Mouse (Mus musculus) embryonic facial prominence, embryonic 12.5 days (tissue): ENCODE data around the gene Aff3. TPM values are rescaled to one million over a fixed set of nuclear protein-coding genes. Genes with fewer than 3 reads are reported as not detected.
A peak's percentile ranks its signal among the peaks of the same experiment; 100 is the strongest.

Experiments
- ATAC-seq: fragments of 200-750 bp; cut with Nextera tagmentation; 2 replicates; pipeline ENCODE4 v1.8.0; 2017; ENCODE audit not compliant: insufficient number of reproducible peaks, insufficient read depth, low FRiP score, low TSS enrichment
- H3K27ac ChIP-seq: fragments of 300-500 bp; sonication (generic); 2 replicates; pipeline ENCODE4 v1.5.1; 2016; ENCODE audit warnings: mild to moderate bottlenecking
- H3K27me3 ChIP-seq: fragments of 300-500 bp; sonication (generic); 2 replicates; pipeline ENCODE4 v1.6.1; 2016; ENCODE audit warnings: mild to moderate bottlenecking, moderate library complexity
- H3K36me3 ChIP-seq: fragments of 300-500 bp; sonication (generic); 2 replicates; pipeline ENCODE4 v1.6.1; 2016; ENCODE audit warnings: mild to moderate bottlenecking
- H3K4me1 ChIP-seq: fragments of 300-500 bp; sonication (generic); 2 replicates; pipeline ENCODE4 v1.6.1; 2016
- H3K4me2 ChIP-seq: fragments of 300-500 bp; sonication (generic); replicated peaks from 2 replicates; pipeline ENCODE4 v1.6.1; 2016; ENCODE audit warnings: mild to moderate bottlenecking, moderate library complexity
- H3K4me3 ChIP-seq: fragments of 300-500 bp; sonication (generic); 2 replicates; pipeline ENCODE4 v1.5.1; 2016; ENCODE audit warnings: mild to moderate bottlenecking
- H3K9ac ChIP-seq: fragments of 300-500 bp; sonication (generic); 2 replicates; pipeline ENCODE4 v1.6.1; 2016; ENCODE audit warnings: mild to moderate bottlenecking, moderate library complexity
- H3K9me3 ChIP-seq: fragments of 300-500 bp; sonication (generic); 2 replicates; pipeline ENCODE4 v1.6.1; 2016; ENCODE audit warnings: mild to moderate bottlenecking, moderate library complexity
- WGBS: fragments of 180-500 bp; shearing (Covaris S2); methylation state at CpG from one replicate; pipeline ENCODE4 v1.1.7; 2016; 5-methylcytosine and 5-hydroxymethylcytosine counted together
- polyA plus RNA-seq: library from polyadenylated mRNA; unstranded; fragments of >200 nt; fragmentation: Nextera tagmentation; extraction: Ambion mirVana; gene quantifications from 2 replicates; pipeline ENCODE4 v1.2.1, GENCODE M21; 2016

Gene Aff3
- polyA plus RNA-seq, 1 experiment from 2014 or later: 32.9 TPM

DNA sequence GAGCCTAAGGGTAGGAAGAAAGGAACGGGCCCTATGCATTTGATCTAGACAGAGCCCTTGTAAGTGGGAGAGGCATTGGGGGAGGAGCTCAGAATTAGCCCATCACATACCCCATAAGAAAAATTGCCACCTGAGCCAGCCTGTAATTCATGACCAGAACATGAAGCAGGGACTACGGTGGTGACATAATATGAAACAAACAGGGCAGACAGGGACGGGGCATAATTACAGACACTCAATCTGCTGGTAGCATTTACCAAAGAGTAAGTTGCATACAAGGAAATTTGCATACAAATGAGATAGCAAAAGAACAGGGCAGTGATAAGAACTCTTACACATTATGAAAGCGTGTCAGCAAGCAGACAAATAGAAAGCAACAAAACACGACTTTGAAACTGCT lies 6.3 kb upstream of the Aff3 start:
- Histone ChIP-seq H3K27me3 (no peaks in the 10 kb centered on the region), H3K4me3 (no peak overlapping the region), H3K27ac (no peak overlapping the region), H3K4me2 (no peak overlapping the region), H3K36me3 (no peaks in the 10 kb centered on the region), H3K9me3 (no peaks in the 10 kb centered on the region), H3K9ac (no peak overlapping the region), H3K4me1 (no peaks in the 10 kb centered on the region)
- 62% methylated on average over 5 of the region's 5 CpGs for WGBS
- ATAC-seq: no peak

DNA sequence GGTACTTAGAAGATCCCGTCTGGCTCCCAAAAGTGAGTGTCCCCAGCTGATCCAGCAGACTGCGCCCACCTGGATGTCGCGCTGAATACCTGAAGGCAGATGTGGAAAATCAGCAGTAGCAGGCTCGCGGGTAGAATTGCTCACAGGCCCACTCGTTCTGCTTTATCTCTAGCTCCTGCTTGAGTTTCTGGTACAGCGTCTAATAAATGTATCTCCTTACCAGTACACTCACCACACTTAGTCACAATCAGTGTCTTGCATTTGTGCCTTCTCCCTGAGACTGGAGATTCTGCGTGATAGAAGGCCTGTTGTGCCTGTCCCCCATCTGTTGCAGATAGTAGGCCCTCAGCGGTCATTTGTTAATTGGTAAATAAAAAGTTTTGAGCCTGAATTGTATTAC lies 3.6 kb upstream of the Aff3 start:
- Histone ChIP-seq H3K4me3 (no peak overlapping the region), H3K9me3 (no peaks in the 10 kb centered on the region), H3K9ac (no peak overlapping the region), H3K36me3 (no peaks in the 10 kb centered on the region), H3K27me3 (no peaks in the 10 kb centered on the region), H3K4me1 (no peaks in the 10 kb centered on the region), H3K27ac (no peak overlapping the region), H3K4me2 (no peak overlapping the region)
- 83% methylated on average over 10 of the region's 10 CpGs for WGBS
- ATAC-seq: no peak

DNA sequence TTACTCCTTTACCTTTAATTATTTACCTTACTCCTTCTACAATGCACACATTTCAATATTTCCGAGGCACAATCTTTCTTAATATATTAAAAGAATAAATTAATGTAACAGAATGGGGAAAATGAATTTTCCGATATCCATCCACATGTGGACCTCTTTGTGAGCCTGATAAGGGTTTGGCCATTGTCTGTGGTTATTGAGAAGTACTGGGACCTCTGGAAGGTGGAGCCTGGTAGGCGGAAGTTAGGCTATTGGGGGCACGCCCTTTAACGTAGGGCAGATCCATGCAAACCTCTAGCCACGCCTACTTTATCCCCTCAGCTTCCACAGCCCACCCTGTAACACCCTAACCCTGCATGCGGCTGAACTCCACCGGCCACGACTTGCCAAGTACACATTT lies 3.1 kb upstream of the Aff3 start:
- Histone ChIP-seq H3K4me3 (no peak overlapping the region), H3K27ac (no peak overlapping the region), H3K9ac (no peak overlapping the region), H3K9me3 (no peaks in the 10 kb centered on the region), H3K36me3 (no peaks in the 10 kb centered on the region), H3K4me2 (no peak overlapping the region), H3K27me3 (no peaks in the 10 kb centered on the region), H3K4me1 (no peaks in the 10 kb centered on the region)
- no peak for ATAC-seq
- WGBS: 78% methylated on average over 9 of the region's 9 CpGs

DNA sequence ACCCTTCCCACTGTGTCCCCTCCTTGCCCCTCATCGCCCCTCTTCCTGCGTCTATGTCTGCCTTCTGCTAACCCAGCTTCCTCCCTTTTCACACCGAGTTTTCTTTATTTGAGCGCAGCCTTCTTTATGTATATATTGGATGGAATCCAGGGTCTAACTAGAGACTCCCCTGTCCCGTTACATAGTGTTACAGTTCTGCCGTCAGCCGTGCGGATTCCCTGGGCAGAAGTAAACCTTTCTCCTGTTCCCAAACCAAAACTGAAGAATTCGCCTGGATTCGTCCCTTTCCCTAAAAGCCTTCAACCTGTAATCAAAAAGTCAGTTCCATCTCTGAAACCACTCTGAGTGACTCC lies 2.0 kb upstream of the Aff3 start:
- no peak for ATAC-seq
- peak overlapping the region; percentile 57; the same call in 1 of the 2 replicates for H3K27ac ChIP-seq

DNA sequence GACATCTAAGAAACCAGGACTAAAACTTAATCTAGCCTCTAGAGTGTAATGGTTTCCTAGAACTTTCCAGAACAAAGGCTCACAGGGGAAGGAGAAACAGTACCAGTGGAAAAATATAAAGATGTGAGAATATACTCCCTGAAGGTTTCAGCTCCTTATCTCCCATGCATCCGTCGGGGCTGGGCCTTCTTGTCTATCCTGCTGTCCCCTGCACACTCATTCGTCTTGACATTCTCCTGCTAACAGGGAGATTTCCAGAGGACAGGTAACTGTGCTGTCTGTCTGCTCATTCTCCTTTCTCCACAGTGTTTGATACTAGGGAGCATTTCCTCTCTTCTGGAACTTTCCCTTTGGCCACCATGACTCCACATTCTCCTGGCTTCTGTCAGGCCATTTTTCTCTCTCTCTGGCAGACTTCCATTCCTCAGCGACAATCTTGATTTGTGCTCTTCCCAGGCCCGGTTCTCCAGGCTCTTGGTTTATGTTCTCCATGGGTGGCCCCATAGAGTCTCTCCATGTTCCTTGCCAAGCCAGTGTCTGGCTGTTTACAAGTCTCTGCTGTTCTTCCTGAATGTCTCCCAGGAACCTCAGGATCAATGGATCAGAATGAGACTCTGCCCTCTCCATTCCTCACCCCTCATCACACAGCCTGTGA lies 1.5 kb upstream of the Aff3 start:
- Histone ChIP-seq H3K9me3 (no peaks in the 10 kb centered on the region), H3K27ac (peak overlapping the region; percentile 57), H3K36me3 (no peaks in the 10 kb centered on the region), H3K4me1 (peaks cover 1% of the 10 kb centered on the region; the same call in 1 of the 2 replicates), H3K9ac (no peak overlapping the region), H3K4me2 (no peak overlapping the region), H3K4me3 (no peak overlapping the region), H3K27me3 (no peaks in the 10 kb centered on the region)
- no peak for ATAC-seq
- WGBS: 88% methylated on average over 5 of the region's 5 CpGs

More for the DNA sequence above, 2.0 kb upstream of the Aff3 start:
- Histone ChIP-seq H3K9me3 (no peaks in the 10 kb centered on the region), H3K9ac (no peak overlapping the region), H3K4me1 (no peaks in the 10 kb centered on the region), H3K4me2 (no peak overlapping the region), H3K27me3 (no peaks in the 10 kb centered on the region), H3K4me3 (no peak overlapping the region), H3K36me3 (no peaks in the 10 kb centered on the region)
- 77% methylated on average over 10 of the region's 10 CpGs for WGBS

DNA sequence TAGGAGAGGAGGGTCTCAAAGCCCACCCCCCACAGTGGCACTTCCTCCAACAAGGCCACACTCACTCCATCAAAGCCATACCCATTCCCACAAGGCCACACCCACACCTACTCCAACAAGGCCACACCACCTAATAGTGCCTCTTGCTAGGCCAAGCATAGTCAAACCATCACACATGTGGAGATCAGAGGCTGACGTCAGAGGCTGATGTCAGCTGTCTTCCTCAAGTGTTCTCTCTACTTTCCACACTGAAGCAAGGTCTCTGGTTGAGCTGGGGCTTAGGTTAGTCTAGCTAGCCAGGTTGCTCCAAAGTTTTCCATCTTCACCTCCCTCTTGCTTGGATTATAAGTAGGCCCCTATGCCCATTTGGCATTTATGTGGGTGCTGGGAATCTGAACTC lies 856 bp upstream of the Aff3 start:
- no peak for ATAC-seq
- H3K36me3 ChIP-seq: no peaks in the 10 kb centered on the region
- no peaks in the 10 kb centered on the region for H3K27me3 ChIP-seq
- no peak overlapping the region for H3K4me3 ChIP-seq
- H3K4me2 ChIP-seq: no peak overlapping the region
- H3K9me3 ChIP-seq: no peaks in the 10 kb centered on the region
- H3K27ac ChIP-seq: no peak overlapping the region
- H3K4me1 ChIP-seq: peaks cover 8% of the 10 kb centered on the region
- no peak overlapping the region for H3K9ac ChIP-seq
- 88% methylated on average over 1 of the region's 1 CpGs for WGBS

DNA sequence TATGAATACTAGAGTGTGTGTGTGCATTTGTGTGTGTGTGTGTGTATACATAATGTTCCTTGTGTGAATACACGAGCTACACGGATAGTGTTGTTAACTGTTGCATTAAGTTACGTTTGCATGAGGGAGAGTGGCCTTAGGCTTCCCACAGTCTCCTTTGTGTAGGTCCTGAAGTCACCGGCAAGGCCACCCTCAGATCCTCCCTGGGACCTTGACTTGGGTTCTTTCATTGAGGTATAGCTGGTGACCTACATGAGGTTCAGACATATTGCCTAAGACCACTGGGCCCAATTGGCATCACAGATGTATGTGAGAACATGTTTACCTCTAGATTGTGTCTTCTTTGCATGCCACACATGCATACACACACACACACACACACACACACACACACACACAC lies 494 bp downstream of the Aff3 start:
- Histone ChIP-seq H3K27me3 (no peaks in the 10 kb centered on the region), H3K4me2 (no peak overlapping the region), H3K4me1 (peaks cover 10% of the 10 kb centered on the region), H3K4me3 (no peak overlapping the region), H3K9ac (no peak overlapping the region), H3K27ac (no peak overlapping the region), H3K9me3 (no peaks in the 10 kb centered on the region), H3K36me3 (no peaks in the 10 kb centered on the region)
- WGBS: 89% methylated on average over 4 of the region's 4 CpGs
- ATAC-seq: no peak

DNA sequence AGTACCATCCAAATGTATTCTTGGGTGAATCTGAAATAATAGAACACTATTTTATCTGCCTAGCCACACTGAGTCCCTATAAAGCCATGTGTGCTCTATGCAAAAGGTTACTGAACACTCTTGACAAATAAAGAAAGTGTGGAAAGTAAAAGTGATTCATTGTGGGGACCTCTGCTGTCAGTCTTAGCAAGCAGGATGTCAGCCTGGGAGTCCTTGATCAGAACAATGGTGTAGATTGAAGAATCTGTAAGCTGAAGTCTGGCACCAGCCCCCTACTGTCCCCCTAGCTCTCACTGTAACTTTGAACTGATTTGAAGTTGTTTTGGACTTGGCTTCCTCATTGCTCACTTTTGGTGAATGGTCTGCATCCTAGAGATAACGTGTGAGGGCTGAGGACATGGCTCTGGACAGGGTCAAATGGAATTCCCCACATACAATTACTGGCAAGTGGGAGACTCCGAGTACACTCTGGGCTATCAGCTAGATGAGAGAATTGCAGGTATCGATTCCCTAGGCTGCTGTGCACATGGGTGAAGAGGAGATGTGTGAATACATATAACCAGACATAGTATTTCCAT lies 2.0 kb downstream of the Aff3 start:
- no peak overlapping the region for H3K4me3 ChIP-seq
- no peaks in the 10 kb centered on the region for H3K36me3 ChIP-seq
- ATAC-seq: no peak
- no peak overlapping the region for H3K4me2 ChIP-seq
- H3K9me3 ChIP-seq: no peaks in the 10 kb centered on the region
- no peak overlapping the region for H3K9ac ChIP-seq
- H3K27me3 ChIP-seq: no peaks in the 10 kb centered on the region
- peaks cover 21% of the 10 kb centered on the region for H3K4me1 ChIP-seq
- 73% methylated on average over 3 of the region's 3 CpGs for WGBS
- H3K27ac ChIP-seq: no peak overlapping the region

DNA sequence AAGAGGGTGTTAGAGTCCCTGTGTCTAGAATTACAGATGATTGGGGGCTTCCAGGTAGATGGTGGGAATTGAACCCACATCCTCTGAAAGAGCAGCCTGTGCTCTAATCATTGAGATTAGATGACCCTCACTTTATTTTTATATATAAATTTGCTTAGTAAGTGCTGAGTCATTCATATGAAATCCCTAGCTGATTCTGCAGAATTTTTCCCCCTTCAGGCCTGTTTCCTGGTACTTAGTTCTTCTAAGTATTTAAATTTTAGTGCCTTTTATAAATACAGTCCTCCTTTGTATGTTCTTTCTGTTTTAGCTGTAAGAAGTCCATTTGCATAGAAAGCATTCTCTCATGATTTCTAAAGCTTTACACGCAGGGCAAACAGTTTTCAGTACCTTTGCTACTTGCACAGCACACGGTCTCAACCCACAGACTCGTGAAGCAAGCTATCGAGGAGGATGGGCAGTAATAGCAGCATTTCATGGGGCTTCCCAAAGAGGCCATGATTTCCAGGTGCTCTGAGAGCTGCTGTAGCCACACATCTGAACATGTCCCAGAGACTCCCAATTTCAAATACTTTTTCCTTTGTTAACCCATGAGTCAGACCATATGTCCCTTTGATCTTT lies 5.7 kb downstream of the Aff3 start:
- no peak for ATAC-seq
- H3K9me3 ChIP-seq: no peaks in the 10 kb centered on the region
- no peaks in the 10 kb centered on the region for H3K27me3 ChIP-seq
- H3K4me3 ChIP-seq: no peak overlapping the region
- WGBS: 51% methylated on average over 4 of the region's 4 CpGs
- H3K9ac ChIP-seq: no peak overlapping the region
- H3K36me3 ChIP-seq: no peaks in the 10 kb centered on the region
- peaks cover 23% of the 10 kb centered on the region for H3K4me1 ChIP-seq
- no peak overlapping the region for H3K27ac ChIP-seq
- H3K4me2 ChIP-seq: no peak overlapping the region

DNA sequence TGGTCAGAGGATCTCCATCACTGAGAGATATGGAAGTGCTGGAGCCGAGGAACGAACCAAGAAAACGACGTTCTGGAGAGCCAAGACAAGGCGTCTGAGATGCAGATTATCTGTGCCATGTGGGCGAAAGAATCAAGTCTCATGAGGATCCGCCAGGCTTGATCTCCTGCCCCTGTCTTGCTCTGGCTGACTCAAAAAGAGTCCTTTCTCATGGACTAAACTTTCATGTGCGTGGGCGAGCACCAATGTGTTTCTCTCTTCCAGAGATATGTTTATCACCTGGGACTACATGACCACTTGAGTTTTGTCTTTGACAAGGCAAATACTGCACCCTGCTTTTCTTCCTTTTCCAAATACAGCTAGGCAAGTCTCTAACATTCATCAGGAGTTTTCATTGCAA lies 6.4 kb downstream of the Aff3 start:
- Histone ChIP-seq H3K27ac (no peak overlapping the region), H3K4me1 (peaks cover 23% of the 10 kb centered on the region), H3K4me2 (no peak overlapping the region), H3K9me3 (no peaks in the 10 kb centered on the region), H3K9ac (no peak overlapping the region), H3K4me3 (no peak overlapping the region), H3K27me3 (no peaks in the 10 kb centered on the region), H3K36me3 (no peaks in the 10 kb centered on the region)
- 88% methylated on average over 9 of the region's 9 CpGs for WGBS
- no peak for ATAC-seq

DNA sequence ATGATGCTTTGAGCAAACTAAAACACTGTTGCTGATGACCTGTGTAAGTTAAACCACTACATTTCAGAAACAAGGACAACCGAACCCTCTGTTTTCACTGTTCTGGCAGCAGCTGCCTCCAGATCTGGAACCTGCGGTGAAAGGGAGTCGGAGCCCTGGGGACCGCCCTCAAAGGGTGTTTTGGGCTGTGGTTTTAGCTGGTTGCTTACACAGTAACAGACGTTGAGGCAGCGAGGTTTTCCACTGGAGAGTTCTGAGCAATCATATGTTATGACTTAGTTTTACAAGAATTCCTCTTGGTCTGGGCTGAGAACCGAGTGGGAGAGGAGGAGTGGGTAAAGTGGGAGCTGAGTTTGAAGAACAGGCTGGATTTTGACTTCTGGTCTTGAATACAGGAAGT lies 7.1 kb downstream of the Aff3 start:
- no peaks in the 10 kb centered on the region for H3K9me3 ChIP-seq
- no peak overlapping the region for H3K9ac ChIP-seq
- H3K4me3 ChIP-seq: no peak overlapping the region
- H3K4me2 ChIP-seq: no peak overlapping the region
- H3K27ac ChIP-seq: no peak overlapping the region
- WGBS: 55% methylated on average over 7 of the region's 7 CpGs
- H3K4me1 ChIP-seq: peaks cover 23% of the 10 kb centered on the region
- no peak for ATAC-seq
- H3K36me3 ChIP-seq: no peaks in the 10 kb centered on the region
- H3K27me3 ChIP-seq: no peaks in the 10 kb centered on the region

DNA sequence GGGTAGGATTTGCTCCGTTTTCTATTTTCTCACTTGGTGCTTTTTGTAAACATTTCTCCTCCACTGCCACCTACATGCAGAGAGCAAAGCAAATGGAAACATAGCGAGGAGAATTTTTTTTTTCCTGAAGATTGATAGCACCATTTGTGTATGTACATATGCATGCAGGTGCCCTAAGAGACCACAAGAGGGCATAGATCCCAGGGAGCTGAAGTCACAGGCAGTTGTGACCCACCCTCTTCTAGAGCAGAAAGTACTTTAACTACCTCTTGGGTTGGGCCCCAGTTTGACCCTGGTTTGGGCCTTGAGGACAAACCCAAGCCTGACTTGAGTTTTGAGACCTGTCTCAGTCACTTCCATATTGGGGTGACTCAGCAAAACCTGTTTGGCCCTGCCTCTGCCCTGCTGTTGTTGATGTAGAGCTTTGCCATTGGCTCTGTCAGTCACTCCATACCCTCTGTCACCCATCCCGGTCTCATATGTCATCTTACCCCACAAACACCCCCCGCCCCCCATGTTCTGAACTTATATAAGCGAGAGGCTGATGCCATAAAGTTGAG lies 9.7 kb downstream of the Aff3 start:
- H3K4me1 ChIP-seq: peaks cover 15% of the 10 kb centered on the region
- H3K9ac ChIP-seq: no peak overlapping the region
- no peak overlapping the region for H3K4me3 ChIP-seq
- WGBS: 96% methylated on average over 5 of the region's 5 CpGs
- no peaks in the 10 kb centered on the region for H3K9me3 ChIP-seq
- H3K36me3 ChIP-seq: no peaks in the 10 kb centered on the region
- H3K27ac ChIP-seq: no peak overlapping the region
- H3K27me3 ChIP-seq: no peaks in the 10 kb centered on the region
- ATAC-seq: no peak
- no peak overlapping the region for H3K4me2 ChIP-seq
